Mouse (Mus musculus): Measurements from ENCODE around the gene Shisa4.
A peak's percentile ranks its signal among the peaks of the same experiment; 100 is the strongest.

GRCm38 (mm10) chr1:135368245-135368644 is 6.8 kb downstream of the Shisa4 start:
- peak; percentile 92 for TF ChIP-seq CTCF (IDR thresholded peaks at IDR 0.05; ENCODE audit: low read depth, low read length)
- no peak for TF ChIP-seq POLR2A (IDR thresholded peaks at IDR 0.05; ENCODE audit: extremely low read depth, insufficient read depth, low read length)
